Mouse (Mus musculus): ENCODE data around the gene Zfp36l1.

The Zfp36l1 gene

DNA sequence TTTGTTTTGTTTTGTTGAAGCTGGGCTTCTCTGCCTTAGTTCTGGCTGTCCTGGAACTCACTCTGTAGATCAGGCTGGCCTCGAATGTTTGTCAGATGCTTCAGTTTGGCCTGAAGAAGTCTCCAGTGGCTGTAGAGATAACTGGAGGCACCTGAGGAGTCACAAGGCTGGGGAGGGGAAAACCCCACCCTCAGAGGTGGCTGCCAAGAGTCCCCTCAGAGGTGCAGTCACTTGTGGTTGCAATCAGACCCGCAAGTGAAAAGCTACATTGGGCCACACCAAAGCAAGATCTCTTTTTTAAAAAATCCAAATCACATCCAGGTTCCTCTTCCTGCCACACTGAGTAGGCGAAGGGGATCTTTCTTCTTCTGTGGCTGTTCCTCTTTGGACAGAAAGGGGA, 43.8 kb downstream of the Zfp36l1 start:
- no peak for DNase-seq (ENCODE audit: low read depth, low spot score)

DNA sequence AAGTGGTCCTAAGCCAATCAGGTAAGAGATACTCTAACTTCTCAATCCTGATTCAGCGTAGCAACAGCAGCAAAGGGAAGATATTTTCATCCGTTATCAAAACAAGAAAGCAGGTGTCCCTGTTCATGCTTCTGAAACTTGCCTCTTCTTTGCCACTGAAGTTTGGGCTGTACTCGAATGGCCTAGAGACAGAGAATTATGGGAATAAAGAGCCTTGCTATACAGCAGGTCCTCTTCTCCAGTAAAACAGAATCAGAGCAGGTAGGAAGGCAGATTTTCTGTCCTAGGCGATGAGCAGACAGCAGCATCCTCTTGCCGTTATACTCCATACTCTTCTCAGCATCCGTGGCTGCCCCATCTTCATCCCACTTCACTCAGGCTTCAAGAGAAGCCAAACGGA, 44.8 kb downstream of the Zfp36l1 start:
- no peak for DNase-seq (ENCODE audit: low read depth, low spot score)

- no peak for DNase-seq (ENCODE audit: low read depth, low spot score)
These were observed 47.8 kb downstream of the Zfp36l1 start for GRCm38 (mm10) chr12:80065049-80065448.

DNA sequence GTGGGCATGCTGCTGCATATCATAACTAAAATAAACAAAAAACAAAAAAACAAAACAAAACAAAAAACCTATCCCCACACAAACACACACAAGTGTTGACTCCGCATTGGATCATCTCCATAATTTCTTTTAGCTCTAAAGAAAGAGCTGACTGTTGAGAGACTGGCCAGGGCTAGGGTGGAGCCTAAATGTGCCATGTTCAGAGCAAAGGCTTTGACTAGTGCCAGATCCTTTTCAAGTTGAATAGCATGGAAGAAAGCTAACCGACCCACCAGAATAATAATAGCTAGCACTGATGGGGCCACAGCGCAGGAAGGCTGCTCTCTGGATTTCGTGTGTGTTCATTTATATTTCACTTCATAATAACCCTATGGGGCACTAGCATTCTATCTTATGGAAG, 48.5 kb downstream of the Zfp36l1 start:
- no peak for DNase-seq (ENCODE audit: low read depth, low spot score)

DNA sequence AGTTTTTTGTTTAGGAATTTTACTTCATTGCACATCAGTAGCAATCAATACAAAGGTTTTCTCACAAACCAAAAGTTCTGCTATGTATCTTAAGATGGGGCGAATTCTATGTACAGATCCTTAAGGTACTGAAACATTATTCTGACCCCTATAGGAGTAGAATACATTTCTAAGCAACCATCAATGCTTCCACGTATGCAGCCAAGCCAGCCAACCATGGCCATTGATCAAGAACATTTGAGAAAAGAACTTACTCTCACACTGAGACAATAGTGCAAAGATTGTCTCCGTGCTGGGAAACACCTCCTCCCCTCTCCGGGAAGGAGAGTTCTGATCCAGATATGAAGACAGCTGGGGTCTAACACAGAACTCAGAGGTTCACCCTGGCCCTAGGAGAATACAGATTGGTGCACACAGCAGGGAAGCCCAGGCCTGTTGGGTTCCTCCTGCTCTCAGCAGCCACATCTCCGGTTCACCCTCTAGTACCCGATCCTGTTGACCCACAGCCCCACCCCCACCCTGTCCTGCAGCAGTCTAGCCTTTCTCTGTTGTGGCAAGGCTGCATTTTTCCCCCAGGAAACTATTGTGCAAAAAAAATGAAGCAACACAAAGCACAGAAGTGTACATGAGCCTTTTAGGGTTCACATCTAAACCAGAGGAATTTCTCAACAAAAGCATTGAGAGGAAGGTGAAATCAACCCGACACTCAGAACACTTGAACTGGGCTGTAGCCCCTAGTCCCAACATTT, 49.2 kb downstream of the Zfp36l1 start:
- DNase-seq (ENCODE audit: low read depth, low spot score), result no peak

DNA sequence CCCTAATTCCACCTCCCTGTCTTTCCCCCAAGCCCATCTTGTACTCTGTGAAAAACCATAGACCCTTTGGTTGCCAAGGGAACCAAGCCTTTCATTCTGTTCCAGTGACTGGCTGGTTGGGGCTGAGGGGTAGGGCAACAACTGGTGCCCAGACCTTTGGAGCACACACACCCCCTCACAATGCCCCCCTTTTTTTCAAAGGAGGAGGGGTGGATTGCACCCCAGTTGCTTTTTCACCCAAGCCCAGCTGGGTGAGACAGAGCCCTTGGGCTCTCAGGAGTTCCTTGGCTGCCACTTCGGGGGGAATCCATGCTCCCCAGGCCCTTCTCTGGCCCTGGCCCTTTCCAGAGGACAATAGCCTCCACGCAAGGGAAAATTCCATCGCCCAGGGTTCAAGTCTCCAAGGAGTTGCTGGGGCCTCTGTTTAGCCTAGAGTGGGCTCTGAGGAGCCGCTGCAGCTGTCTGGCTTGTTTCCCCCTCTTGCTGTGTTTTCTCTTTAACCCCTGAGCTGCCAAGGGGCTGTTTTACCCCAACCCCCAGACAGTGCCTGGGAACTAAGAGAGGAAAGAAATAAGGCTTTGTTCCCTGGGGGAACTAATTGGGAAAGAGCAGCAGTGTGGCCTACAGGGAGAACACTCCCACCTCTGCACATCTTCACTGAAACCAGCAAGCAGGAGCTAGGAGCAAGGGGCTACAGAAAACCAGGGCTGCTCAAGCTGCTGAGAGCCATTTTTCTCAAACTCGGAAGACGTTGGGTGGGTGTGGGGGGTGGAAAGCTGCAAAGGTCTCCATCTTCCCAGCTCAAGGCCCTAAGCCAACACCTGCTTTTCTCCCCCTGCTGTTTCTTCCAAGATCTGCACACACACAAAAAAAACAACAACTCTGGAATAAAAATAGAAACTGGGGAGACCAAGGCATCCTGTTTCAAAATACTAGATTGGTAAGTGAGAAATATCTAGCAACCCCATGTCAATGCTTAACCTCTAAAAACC, 50.1 kb downstream of the Zfp36l1 start:
- DNase-seq (ENCODE audit: low read depth, low spot score), result no peak

DNA sequence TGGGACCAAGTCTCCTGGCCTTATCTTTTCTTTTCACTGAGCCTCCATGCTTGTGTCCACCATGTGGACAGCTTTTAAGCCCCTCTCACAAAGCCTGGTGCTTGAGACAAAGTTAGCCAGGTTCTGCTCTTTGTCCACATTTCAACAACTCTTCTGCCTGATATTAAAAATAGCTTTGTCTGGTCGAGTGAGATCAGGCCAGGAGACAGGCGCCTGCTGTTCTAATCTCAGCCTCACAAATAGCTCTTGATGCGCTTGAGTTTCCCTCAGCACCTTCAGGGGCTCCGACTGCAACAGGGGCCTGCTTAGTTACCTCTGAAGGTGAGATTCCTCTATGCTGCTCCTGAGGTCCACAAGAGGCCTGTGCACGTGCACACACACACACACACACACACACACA, 51.0 kb downstream of the Zfp36l1 start:
- no peak for DNase-seq (ENCODE audit: low read depth, low spot score)

- no peak for DNase-seq (ENCODE audit: low read depth, low spot score)
These were observed 52.0 kb downstream of the Zfp36l1 start for GRCm38 (mm10) chr12:80060809-80061208.

GRCm38 (mm10) chr12:80060338-80060737, 52.5 kb downstream of the Zfp36l1 start:
- DNase-seq (ENCODE audit: low read depth, low spot score), result no peak

DNA sequence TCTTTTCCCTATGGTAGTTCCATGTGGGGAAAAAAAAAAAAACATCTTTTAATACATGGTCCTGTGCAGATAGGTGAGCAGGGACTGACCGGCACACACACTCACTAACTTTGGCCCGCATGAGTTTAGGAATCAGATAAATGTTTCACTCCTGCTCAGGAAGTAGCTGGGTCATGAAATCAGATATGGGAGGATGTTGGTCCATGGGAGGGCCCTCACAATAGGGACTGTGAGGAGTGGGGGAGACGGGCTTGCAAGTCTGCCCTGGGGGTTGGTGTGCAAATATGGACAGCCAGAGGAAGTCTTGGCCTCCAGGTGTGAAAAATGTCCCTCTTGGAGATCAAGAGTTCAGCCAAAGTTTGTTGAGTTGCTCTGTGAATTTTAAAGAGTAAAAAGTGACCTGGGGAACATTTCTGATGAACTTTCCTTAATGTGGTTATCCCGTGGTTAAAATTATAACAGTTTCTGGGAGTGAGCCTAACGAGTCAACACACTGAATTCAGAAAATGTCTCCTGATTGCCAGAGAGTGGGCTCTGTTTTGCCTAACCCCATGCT, 53.0 kb downstream of the Zfp36l1 start:
- DNase-seq (ENCODE audit: low read depth, low spot score), result no peak
